Mouse (Mus musculus): ENCODE results near the gene Pogk.

Pogk gene

GRCm38 (mm10) chr1:166381821-166382220, 27.8 kb downstream of the Pogk start:
- in situ Hi-C loops (cut with MboI; ENCODE audit: low pct_unique_long_range_greater_than_20kb in 1 of 2, low sequenced_read_pairs in 2 of 2, unreplicated experiment in 1 of 2): no loop called here

GRCm38 (mm10) chr1:166381336-166381735, 28.3 kb downstream of the Pogk start:
- in situ Hi-C loops (cut with MboI; ENCODE audit: low pct_unique_long_range_greater_than_20kb in 1 of 2, low sequenced_read_pairs in 2 of 2, unreplicated experiment in 1 of 2): no loop called here

GRCm38 (mm10) chr1:166379630-166380231, 29.9 kb downstream of the Pogk start:
- in situ Hi-C loops (cut with MboI; ENCODE audit: low pct_unique_long_range_greater_than_20kb in 1 of 2, low sequenced_read_pairs in 2 of 2, unreplicated experiment in 1 of 2): no loop called here

GRCm38 (mm10) chr1:166379013-166379629, 30.5 kb downstream of the Pogk start, which contains the start of gene Tada1:
Tada1 (plus strand) TSS chr1:166379097.
- in situ Hi-C loops (cut with MboI; ENCODE audit: low pct_unique_long_range_greater_than_20kb in 1 of 2, low sequenced_read_pairs in 2 of 2, unreplicated experiment in 1 of 2): no loop called here

GRCm38 (mm10) chr1:166378431-166379012, 31.1 kb downstream of the Pogk start:
- in situ Hi-C loops (cut with MboI; ENCODE audit: low pct_unique_long_range_greater_than_20kb in 1 of 2, low sequenced_read_pairs in 2 of 2, unreplicated experiment in 1 of 2): no loop called here

- in situ Hi-C loops (cut with MboI; ENCODE audit: low pct_unique_long_range_greater_than_20kb in 1 of 2, low sequenced_read_pairs in 2 of 2, unreplicated experiment in 1 of 2): no loop called here
Observed at GRCm38 (mm10) chr1:166377171-166377570, 32.5 kb downstream of the Pogk start.

- in situ Hi-C loops (cut with MboI; ENCODE audit: low pct_unique_long_range_greater_than_20kb in 1 of 2, low sequenced_read_pairs in 2 of 2, unreplicated experiment in 1 of 2): no loop called here
Observed at GRCm38 (mm10) chr1:166363122-166363521, 46.5 kb downstream of the Pogk start.

- in situ Hi-C loops (cut with MboI; ENCODE audit: low pct_unique_long_range_greater_than_20kb in 1 of 2, low sequenced_read_pairs in 2 of 2, unreplicated experiment in 1 of 2): no loop called here
Observed at GRCm38 (mm10) chr1:166362659-166363058, 47.0 kb downstream of the Pogk start.

- in situ Hi-C loops (cut with MboI; ENCODE audit: low pct_unique_long_range_greater_than_20kb in 1 of 2, low sequenced_read_pairs in 2 of 2, unreplicated experiment in 1 of 2): no loop called here
Observed at GRCm38 (mm10) chr1:166361842-166362241, 47.8 kb downstream of the Pogk start.

GRCm38 (mm10) chr1:166360896-166361295, 48.8 kb downstream of the Pogk start:
- in situ Hi-C loops (cut with MboI; ENCODE audit: low pct_unique_long_range_greater_than_20kb in 1 of 2, low sequenced_read_pairs in 2 of 2, unreplicated experiment in 1 of 2): no loop called here

- in situ Hi-C loops (cut with MboI; ENCODE audit: low pct_unique_long_range_greater_than_20kb in 1 of 2, low sequenced_read_pairs in 2 of 2, unreplicated experiment in 1 of 2): no loop called here
Observed at GRCm38 (mm10) chr1:166360157-166360855, 49.4 kb downstream of the Pogk start.

- in situ Hi-C loops (cut with MboI; ENCODE audit: low pct_unique_long_range_greater_than_20kb in 1 of 2, low sequenced_read_pairs in 2 of 2, unreplicated experiment in 1 of 2): loop anchor here in 1 of 2 experiments (25.0 kb wide), 1 partner anchor 238 kb away; no protein-coding TSS in a partner anchor
Observed at GRCm38 (mm10) chr1:166349751-166350150, 59.9 kb downstream of the Pogk start.

GRCm38 (mm10) chr1:166349341-166349740, 60.3 kb downstream of the Pogk start:
- in situ Hi-C loops (cut with MboI; ENCODE audit: low pct_unique_long_range_greater_than_20kb in 1 of 2, low sequenced_read_pairs in 2 of 2, unreplicated experiment in 1 of 2): loop anchor here in 1 of 2 experiments (25.0 kb wide), 1 partner anchor 238 kb away; no protein-coding TSS in a partner anchor

GRCm38 (mm10) chr1:166346906-166347305, 62.8 kb downstream of the Pogk start:
- in situ Hi-C loops (cut with MboI; ENCODE audit: low pct_unique_long_range_greater_than_20kb in 1 of 2, low sequenced_read_pairs in 2 of 2, unreplicated experiment in 1 of 2): loop anchor here in 1 of 2 experiments (25.0 kb wide), 1 partner anchor 240 kb away; no protein-coding TSS in a partner anchor

GRCm38 (mm10) chr1:166345602-166346001, 64.1 kb downstream of the Pogk start:
- in situ Hi-C loops (cut with MboI; ENCODE audit: low pct_unique_long_range_greater_than_20kb in 1 of 2, low sequenced_read_pairs in 2 of 2, unreplicated experiment in 1 of 2): loop anchor here in 1 of 2 experiments (25.0 kb wide), 1 partner anchor 242 kb away; no protein-coding TSS in a partner anchor

- in situ Hi-C loops (cut with MboI; ENCODE audit: low pct_unique_long_range_greater_than_20kb in 1 of 2, low sequenced_read_pairs in 2 of 2, unreplicated experiment in 1 of 2): loop anchor here in 1 of 2 experiments (25.0 kb wide), 1 partner anchor 243 kb away; no protein-coding TSS in a partner anchor
Observed at GRCm38 (mm10) chr1:166344300-166345077, 65.2 kb downstream of the Pogk start.

- in situ Hi-C loops (cut with MboI; ENCODE audit: low pct_unique_long_range_greater_than_20kb in 1 of 2, low sequenced_read_pairs in 2 of 2, unreplicated experiment in 1 of 2): loop anchor here in 1 of 2 experiments (25.0 kb wide), 1 partner anchor 244 kb away; no protein-coding TSS in a partner anchor
Observed at GRCm38 (mm10) chr1:166343586-166343985, 66.1 kb downstream of the Pogk start.

- in situ Hi-C loops (cut with MboI; ENCODE audit: low pct_unique_long_range_greater_than_20kb in 1 of 2, low sequenced_read_pairs in 2 of 2, unreplicated experiment in 1 of 2): loop anchor here in 1 of 2 experiments (25.0 kb wide), 1 partner anchor 245 kb away; no protein-coding TSS in a partner anchor
Observed at GRCm38 (mm10) chr1:166342539-166342938, 67.1 kb downstream of the Pogk start.
